Mouse (Mus musculus): ENCODE measurements around the gene Fam20c.

- TF ChIP-seq CTCF (IDR thresholded peaks at IDR 0.05; ENCODE audit: extremely low read depth, insufficient read depth, low read length) (no peak), POLR2A (IDR thresholded peaks at IDR 0.05; ENCODE audit: extremely low read depth, insufficient read depth, low read length) (no peak)
These were observed 96.1 kb downstream of the Fam20c start for GRCm38 (mm10) chr5:138850462-138850844.

Measured in cortical plate, adult 2 months (tissue).